21 mouse cellular contexts compared by ENCODE assay signal in genomic region chr4:58442338-58442737, GRCm38 (mm10).
DNase-seq lines count a peak whose midpoint lies in the region; TF ChIP-seq lines count a peak whose summit lies in the region.
"Had no signal": no experiment of that assay in that cellular context is flagged by ENCODE, and none has a peak within 500 bp of the region (broad histone marks: within the 10 kb centered on the region; RNA-seq: fewer than 3 reads in every experiment).

No protein-coding gene starts in this region.

- DNase-seq in embryo, embryonic 10 days (ENCODE audit: low spot score), result peak; percentile 21
- DNase-seq in embryo, embryonic 9.5 days (ENCODE audit: extremely low spot score), result no peak
- peak; percentile 31 for DNase-seq in lung, postnatal 14 days
- no peak for DNase-seq in lung, adult 2 months
- DNase-seq in embryo, embryonic 10.5 days (ENCODE audit: low spot score), result peak; percentile 34
- DNase-seq in thymus, postnatal 36 days, result no peak
- DNase-seq in heart, postnatal 36 days, result no peak
- DNase-seq: adrenal gland, postnatal 25 days; cerebellum, adult 9-11 months; heart, adult 18-20 months; left cerebral cortex, postnatal 4 days; liver, embryonic 13.5 days; midbrain, embryonic 14.5 days; right cerebral cortex, adult 18-20 months; spleen, adult 18-20 months had no signal

- TF ChIP-seq POLR2A in lung, adult 2 months (IDR thresholded peaks at IDR 0.05; ENCODE audit: borderline replicate concordance, extremely low read depth, low read depth, low read length), result no peak
- TF ChIP-seq POLR2A in small intestine, adult 2 months (IDR thresholded peaks at IDR 0.05; ENCODE audit: low read depth, low read length), result no peak

- no peaks in the 10 kb centered on the region for H3K4me1 ChIP-seq in lung, adult 2 months (ENCODE audit: control insufficient read depth, insufficient read depth, low read length)
- peaks cover 4% of the 10 kb centered on the region; the same call in 1 of the 2 replicates for H3K4me1 ChIP-seq in small intestine, adult 2 months (ENCODE audit: control insufficient read depth, insufficient read depth, insufficient read length, low read length)
- H3K4me1 ChIP-seq: liver, embryonic 13.5 days; neural tube, embryonic 15.5 days had no signal

- TF ChIP-seq CTCF in lung, adult 2 months (IDR thresholded peaks at IDR 0.05; ENCODE audit: insufficient read depth, low read length), result no peak
- TF ChIP-seq CTCF in small intestine, adult 2 months (IDR thresholded peaks at IDR 0.05; ENCODE audit: extremely low read depth, insufficient read length, insufficient replicate concordance, low read depth, low read length), result no peak

- peak overlapping the region; percentile 2; the same call in 1 of the 2 replicates for H3K27ac ChIP-seq in small intestine, adult 2 months (ENCODE audit: insufficient read depth, low read depth, low read length)
- H3K27ac ChIP-seq: kidney, postnatal 0 days; layer of hippocampus, adult 2 months; liver, embryonic 13.5 days; macrophage; neural tube, embryonic 15.5 days had no signal

- H3K36me3 ChIP-seq in small intestine, adult 2 months (ENCODE audit: control insufficient read depth, insufficient read depth, low read length), result no peaks in the 10 kb centered on the region; the same call in 1 of the 2 replicates
- H3K36me3 ChIP-seq: liver, embryonic 13.5 days; neural tube, embryonic 15.5 days had no signal

- intact Hi-C loops in heart, postnatal 36 days (cut with DNase I), result no loop called here

- no peaks in the 10 kb centered on the region for H3K27me3 ChIP-seq in small intestine, adult 2 months (ENCODE audit: control insufficient read depth, insufficient read depth, low read length)
- H3K27me3 ChIP-seq: liver, embryonic 13.5 days; neural tube, embryonic 15.5 days had no signal

- no peak overlapping the region for H3K4me3 ChIP-seq in lung, adult 2 months (replicated peaks; ENCODE audit: extremely low read depth, low read depth, low read length)
- no peak overlapping the region for H3K4me3 ChIP-seq in small intestine, adult 2 months (ENCODE audit: low read depth, low read length)
- H3K4me3 ChIP-seq: layer of hippocampus, adult 2 months; liver, embryonic 13.5 days; myocyte; neural tube, embryonic 15.5 days had no signal

- 35% methylated on average over 5 of the region's 5 CpGs for WGBS in lung, adult 2 months
- 23% methylated on average over 5 of the region's 5 CpGs for WGBS in small intestine, adult 2 months

Comparison
In these comparisons a context has a peak if more than half of its experiments do, and no peak if none do; other contexts are left out.
1. DNase-seq: peak in embryo, embryonic 10 days (single experiment), lung, postnatal 14 days (single experiment) and embryo, embryonic 10.5 days (single experiment); none in embryo, embryonic 9.5 days (single experiment), lung, adult 2 months (single experiment), thymus, postnatal 36 days (0 of 2) and heart, postnatal 36 days (0 of 2).